Mouse (Mus musculus) heart, embryonic 13.5 days (tissue): ENCODE data around the gene Prickle2. TPM values are rescaled to one million over a fixed set of nuclear protein-coding genes. Genes with fewer than 3 reads are reported as not detected.

ENCODE experiments used
- ATAC-seq: fragments of 200-750 bp; cut with Nextera tagmentation; 2 replicates; pipeline ENCODE4 v1.8.0; 2017; ENCODE audit warnings: moderate TSS enrichment; ENCODE audit not compliant: insufficient number of reproducible peaks, low FRiP score, low TSS enrichment; ENCODE audit errors: extremely low read depth
- H3K27ac ChIP-seq: fragments of 300-500 bp; sonication (generic); replicated peaks from 2 replicates; pipeline ENCODE4 v1.5.1; 2015; ENCODE audit warnings: moderate library complexity, mild to moderate bottlenecking, inconsistent platforms
- H3K27me3 ChIP-seq: fragments of 300-500 bp; sonication (generic); replicated peaks from 2 replicates; pipeline ENCODE4 v1.6.1; 2015; ENCODE audit warnings: mild to moderate bottlenecking, inconsistent platforms
- H3K36me3 ChIP-seq: fragments of 300-500 bp; sonication (generic); 2 replicates; pipeline ENCODE4 v1.6.1; 2015; ENCODE audit warnings: mild to moderate bottlenecking, inconsistent platforms
- H3K4me1 ChIP-seq: fragments of 300-500 bp; sonication (generic); 2 replicates; pipeline ENCODE4 v1.6.1; 2015; ENCODE audit warnings: inconsistent platforms
- H3K4me2 ChIP-seq: fragments of 300-500 bp; sonication (generic); 2 replicates; pipeline ENCODE4 v1.6.1; 2015; ENCODE audit warnings: inconsistent platforms, mild to moderate bottlenecking, moderate library complexity
- H3K4me3 ChIP-seq: fragments of 300-500 bp; sonication (generic); 2 replicates; pipeline ENCODE4 v1.5.1; 2015; ENCODE audit warnings: moderate library complexity, mild to moderate bottlenecking, inconsistent platforms
- H3K9ac ChIP-seq: fragments of 300-500 bp; sonication (generic); 2 replicates; pipeline ENCODE4 v1.6.1; 2015; ENCODE audit warnings: inconsistent platforms, mild to moderate bottlenecking, moderate library complexity
- H3K9me3 ChIP-seq: fragments of 300-500 bp; sonication (generic); 2 replicates; pipeline ENCODE4 v1.6.1; 2016; ENCODE audit warnings: inconsistent platforms
- WGBS: fragments of 180-500 bp; shearing (Covaris S2); methylation state at CpG from one replicate; pipeline ENCODE4 v1.1.7; 2015; ENCODE audit warnings: mixed read lengths; 5-methylcytosine and 5-hydroxymethylcytosine counted together
- polyA plus RNA-seq: library from polyadenylated mRNA; unstranded; fragments of >200 nt; fragmentation: Nextera tagmentation; extraction: Ambion mirVana; gene quantifications from 2 replicates; pipeline ENCODE4 v1.2.1, GENCODE M21; 2015

The Prickle2 gene
- polyA plus RNA-seq, 1 experiment from 2014 or later: 5.4 TPM

- no peaks in the 10 kb centered on the region for H3K9me3 ChIP-seq
- H3K27me3 ChIP-seq: no peaks in the 10 kb centered on the region
- no peak overlapping the region for H3K4me3 ChIP-seq
- H3K9ac ChIP-seq: no peak overlapping the region
- 60% methylated on average over 8 of the region's 8 CpGs for WGBS
- H3K36me3 ChIP-seq: no peaks in the 10 kb centered on the region
- ATAC-seq: no peak
- H3K27ac ChIP-seq: no peak overlapping the region
- no peak overlapping the region for H3K4me2 ChIP-seq
- H3K4me1 ChIP-seq: peaks cover 27% of the 10 kb centered on the region
Measured at GRCm38 (mm10) chr6:92627048-92627617, 78.8 kb downstream of the Prickle2 start.

DNA sequence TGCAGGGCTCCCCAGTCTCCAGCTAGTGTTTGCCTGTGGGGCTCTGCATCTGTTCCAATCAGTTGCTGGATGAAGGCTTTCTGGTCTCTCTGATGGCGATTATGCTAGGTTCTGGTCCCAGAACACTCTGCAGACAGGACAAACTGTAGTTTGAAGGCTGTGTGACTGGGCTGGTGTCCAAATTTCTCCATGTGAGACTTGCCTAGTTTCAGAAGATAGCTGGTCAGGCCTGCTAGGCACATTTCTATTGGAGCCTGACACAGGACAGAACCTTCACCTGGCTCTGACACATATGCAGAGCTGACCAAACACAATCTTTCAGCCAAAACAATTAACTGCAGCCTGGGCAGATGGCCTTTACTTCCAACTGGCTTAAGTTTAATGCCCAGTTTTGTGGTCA, 80.0 kb downstream of the Prickle2 start:
- ATAC-seq: no peak
- Histone ChIP-seq H3K9me3 (no peaks in the 10 kb centered on the region), H3K36me3 (no peaks in the 10 kb centered on the region), H3K4me2 (no peak overlapping the region), H3K27ac (peak overlapping the region; percentile 63), H3K9ac (no peak overlapping the region), H3K27me3 (no peaks in the 10 kb centered on the region), H3K4me3 (no peak overlapping the region), H3K4me1 (peaks cover 27% of the 10 kb centered on the region)
- WGBS: 50% methylated on average over 1 of the region's 1 CpGs

DNA sequence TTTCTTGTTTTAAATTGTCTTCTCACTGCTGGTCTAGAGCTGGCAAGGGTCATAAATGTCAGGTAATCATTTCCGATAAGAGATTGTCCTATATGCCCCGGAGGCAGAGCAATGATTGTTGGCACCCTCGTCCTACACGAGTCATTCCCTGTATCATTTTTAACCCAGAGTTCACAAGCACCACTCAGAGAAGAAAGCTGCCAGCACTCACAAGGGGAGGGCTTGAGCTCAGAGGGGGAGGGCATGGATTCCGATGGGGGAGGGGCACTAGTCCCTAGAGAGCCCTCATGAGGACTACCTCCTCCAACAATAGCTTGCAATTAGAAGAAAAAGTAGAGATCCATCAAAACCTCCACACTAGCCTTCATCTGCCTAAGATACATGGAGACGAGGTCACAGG, 81.6 kb downstream of the Prickle2 start:
- no peak overlapping the region; the same call in 1 of the 2 replicates for H3K4me2 ChIP-seq
- WGBS: 38% methylated on average over 6 of the region's 6 CpGs
- no peak overlapping the region for H3K9ac ChIP-seq
- peaks cover 27% of the 10 kb centered on the region for H3K4me1 ChIP-seq
- no peaks in the 10 kb centered on the region for H3K27me3 ChIP-seq
- ATAC-seq: no peak
- H3K9me3 ChIP-seq: 0 out of 2 replicates have a peak, but pooled peaks cover under 1% of the 10 kb centered on the region
- H3K36me3 ChIP-seq: no peaks in the 10 kb centered on the region
- H3K27ac ChIP-seq: peak overlapping the region; percentile 52
- H3K4me3 ChIP-seq: no peak overlapping the region

GRCm38 (mm10) chr6:92617183-92617582, 88.8 kb downstream of the Prickle2 start:
- Histone ChIP-seq H3K27me3 (no peaks in the 10 kb centered on the region), H3K4me2 (no peak overlapping the region), H3K9ac (no peak overlapping the region), H3K9me3 (0 out of 2 replicates have a peak, but pooled peaks cover 6% of the 10 kb centered on the region), H3K27ac (no peak overlapping the region), H3K4me3 (no peak overlapping the region), H3K4me1 (no peaks in the 10 kb centered on the region), H3K36me3 (no peaks in the 10 kb centered on the region)
- no peak for ATAC-seq
- WGBS: 52% methylated on average over 2 of the region's 2 CpGs

DNA sequence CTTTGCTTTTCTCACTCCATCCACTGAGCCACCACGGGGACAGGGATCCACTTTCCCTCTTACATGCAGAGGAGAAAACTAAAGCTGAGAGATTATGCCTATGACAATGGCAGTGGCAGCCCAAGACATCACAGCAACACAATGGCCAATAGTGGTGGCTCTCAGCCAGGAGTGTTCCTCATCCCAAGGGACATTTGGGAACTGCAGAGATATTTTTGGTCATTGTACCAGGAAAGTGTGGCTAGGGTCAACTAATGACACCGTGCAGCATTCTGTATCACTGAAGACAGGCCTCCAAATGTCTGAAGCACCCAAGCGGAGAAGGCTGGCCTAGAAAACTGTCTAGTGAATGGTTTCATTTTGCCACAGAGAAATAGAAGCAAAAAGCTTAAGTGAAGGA, 91.2 kb downstream of the Prickle2 start:
- no peak overlapping the region for H3K4me2 ChIP-seq
- no peaks in the 10 kb centered on the region for H3K27me3 ChIP-seq
- H3K4me1 ChIP-seq: peaks cover 5% of the 10 kb centered on the region
- no peak overlapping the region for H3K4me3 ChIP-seq
- 0 out of 2 replicates have a peak, but pooled peaks cover 6% of the 10 kb centered on the region for H3K9me3 ChIP-seq
- WGBS: 69% methylated on average over 3 of the region's 3 CpGs
- no peak for ATAC-seq
- no peaks in the 10 kb centered on the region for H3K36me3 ChIP-seq
- H3K9ac ChIP-seq: no peak overlapping the region
- H3K27ac ChIP-seq: no peak overlapping the region

- H3K4me3 ChIP-seq: no peak overlapping the region
- H3K27ac ChIP-seq: no peak overlapping the region
- no peak overlapping the region for H3K9ac ChIP-seq
- H3K36me3 ChIP-seq: no peaks in the 10 kb centered on the region
- WGBS: 59% methylated on average over 2 of the region's 2 CpGs
- no peak overlapping the region for H3K4me2 ChIP-seq
- H3K9me3 ChIP-seq: no peaks in the 10 kb centered on the region
- no peaks in the 10 kb centered on the region for H3K27me3 ChIP-seq
- peaks cover 28% of the 10 kb centered on the region for H3K4me1 ChIP-seq
- no peak for ATAC-seq
Measured at GRCm38 (mm10) chr6:92612151-92612769, 93.7 kb downstream of the Prickle2 start.

GRCm38 (mm10) chr6:92609682-92610235, 96.2 kb downstream of the Prickle2 start:
- peak overlapping the region; percentile 80 for H3K27ac ChIP-seq
- no peaks in the 10 kb centered on the region for H3K9me3 ChIP-seq
- H3K27me3 ChIP-seq: no peaks in the 10 kb centered on the region
- ATAC-seq: no peak
- H3K4me3 ChIP-seq: no peak overlapping the region
- H3K9ac ChIP-seq: no peak overlapping the region; the same call in 1 of the 2 replicates
- no peaks in the 10 kb centered on the region for H3K36me3 ChIP-seq
- WGBS: 23% methylated on average over 9 of the region's 9 CpGs
- peaks cover 28% of the 10 kb centered on the region for H3K4me1 ChIP-seq
- H3K4me2 ChIP-seq: peak overlapping the region; percentile 24

DNA sequence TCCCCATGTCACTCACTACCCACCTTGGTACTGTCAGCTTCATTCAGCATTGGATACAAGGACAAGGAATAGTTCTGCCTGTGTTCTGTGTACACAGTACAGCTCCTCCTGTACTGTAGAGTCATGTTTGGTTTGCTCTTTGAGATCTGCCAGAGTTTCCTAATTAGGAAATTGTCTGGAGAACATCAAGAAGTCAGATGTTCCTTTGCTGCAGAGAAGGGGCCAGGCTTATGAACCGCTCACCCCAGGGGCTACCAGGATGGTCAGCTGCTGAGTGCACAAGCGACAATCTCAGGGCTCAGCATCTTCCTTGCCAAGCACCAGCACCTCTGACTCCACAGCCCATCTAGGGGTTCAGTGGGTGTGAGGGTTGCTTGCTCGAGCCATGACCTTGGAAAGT, 96.9 kb downstream of the Prickle2 start:
- no peak for ATAC-seq
- H3K27me3 ChIP-seq: no peaks in the 10 kb centered on the region
- H3K4me1 ChIP-seq: peaks cover 28% of the 10 kb centered on the region
- no peak overlapping the region for H3K9ac ChIP-seq
- H3K4me3 ChIP-seq: no peak overlapping the region
- no peaks in the 10 kb centered on the region for H3K9me3 ChIP-seq
- WGBS: 42% methylated on average over 3 of the region's 3 CpGs
- peak overlapping the region; percentile 80 for H3K27ac ChIP-seq
- H3K36me3 ChIP-seq: no peaks in the 10 kb centered on the region
- H3K4me2 ChIP-seq: peak overlapping the region; percentile 24

DNA sequence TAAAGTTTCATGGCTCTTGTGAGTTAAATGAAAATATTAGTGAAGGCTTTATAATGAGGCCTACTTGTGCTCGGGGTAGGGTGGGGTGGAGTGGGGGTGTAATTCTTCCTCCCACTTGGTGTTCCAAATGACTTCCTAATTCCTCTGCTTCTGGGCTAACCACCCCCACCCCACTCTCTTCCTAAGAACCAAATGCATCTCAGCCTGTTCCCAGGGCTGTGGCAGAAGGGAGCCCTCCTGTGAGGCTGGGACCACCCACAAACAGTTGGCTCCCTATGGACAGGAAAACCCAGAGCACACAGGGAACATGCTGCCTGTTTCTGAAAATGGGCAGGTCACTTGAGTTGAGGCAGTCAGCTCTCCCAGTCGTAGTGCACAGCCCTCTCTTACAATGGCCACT, 100.8 kb downstream of the Prickle2 start:
- H3K27me3 ChIP-seq: no peaks in the 10 kb centered on the region
- no peak overlapping the region for H3K4me2 ChIP-seq
- H3K9me3 ChIP-seq: no peaks in the 10 kb centered on the region
- no peak overlapping the region for H3K9ac ChIP-seq
- H3K4me1 ChIP-seq: peaks cover 36% of the 10 kb centered on the region
- H3K36me3 ChIP-seq: no peaks in the 10 kb centered on the region
- H3K4me3 ChIP-seq: no peak overlapping the region
- no peak for ATAC-seq
- 41% methylated on average over 2 of the region's 2 CpGs for WGBS
- no peak overlapping the region for H3K27ac ChIP-seq

DNA sequence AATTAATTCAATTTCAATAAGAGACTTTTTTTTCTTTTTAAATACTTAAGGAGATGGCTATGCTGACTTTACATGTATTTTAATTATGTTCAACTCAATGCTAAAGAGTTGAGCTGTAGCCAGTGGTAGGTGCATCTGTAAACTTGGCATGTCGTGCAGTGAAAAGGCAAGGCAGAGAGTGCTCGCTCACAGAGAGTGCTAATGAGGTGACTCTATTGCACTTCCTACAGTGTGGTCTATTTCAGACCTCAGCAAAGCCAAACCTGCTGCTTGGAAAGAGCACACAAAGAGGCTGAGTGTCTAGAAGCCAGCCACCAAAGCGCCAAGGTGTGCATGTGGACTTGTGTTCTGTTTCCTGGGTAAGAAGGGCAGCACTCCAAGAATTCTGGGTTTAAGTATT, 109.6 kb downstream of the Prickle2 start:
- 74% methylated on average over 3 of the region's 3 CpGs for WGBS
- Histone ChIP-seq H3K27me3 (no peaks in the 10 kb centered on the region), H3K36me3 (no peaks in the 10 kb centered on the region), H3K9me3 (no peaks in the 10 kb centered on the region), H3K4me3 (no peak overlapping the region), H3K4me1 (no peaks in the 10 kb centered on the region), H3K9ac (no peak overlapping the region), H3K27ac (no peak overlapping the region), H3K4me2 (no peak overlapping the region)
- ATAC-seq: no peak

- no peak for ATAC-seq
- no peak overlapping the region for H3K4me3 ChIP-seq
- no peaks in the 10 kb centered on the region for H3K36me3 ChIP-seq
- H3K4me1 ChIP-seq: no peaks in the 10 kb centered on the region
- 65% methylated on average over 5 of the region's 5 CpGs for WGBS
- 0 out of 2 replicates have a peak, but pooled peaks cover 3% of the 10 kb centered on the region for H3K9me3 ChIP-seq
- no peak overlapping the region for H3K9ac ChIP-seq
- H3K4me2 ChIP-seq: no peak overlapping the region
- no peak overlapping the region for H3K27ac ChIP-seq
- H3K27me3 ChIP-seq: no peaks in the 10 kb centered on the region
Measured at GRCm38 (mm10) chr6:92589381-92590065, 116.4 kb downstream of the Prickle2 start.
